Mouse (Mus musculus) limb, embryonic 14.5 days (tissue): Measurements from ENCODE around the gene Celf6. TPM values are rescaled to one million over a fixed set of nuclear protein-coding genes. Genes with fewer than 3 reads are reported as not detected.

Source experiments
- ATAC-seq: fragments of 200-750 bp; cut with Nextera tagmentation; 2 replicates; pipeline ENCODE4 v1.8.0; 2017; ENCODE audit warnings: low read depth, moderate number of reproducible peaks, moderate TSS enrichment; ENCODE audit not compliant: low FRiP score
- DNase-seq: peaks from one replicate; pipeline ENCODE4 v3.0.0-alpha.2; 2015; ENCODE audit warnings: low spot score
- H3K27ac ChIP-seq: fragments of 300-500 bp; sonication (generic); replicated peaks from 2 replicates; pipeline ENCODE4 v1.5.1; 2014; ENCODE audit warnings: low read depth, mild to moderate bottlenecking, low read length, moderate library complexity, mixed read lengths
- H3K27me3 ChIP-seq: fragments of 300-500 bp; sonication (generic); 2 replicates; pipeline ENCODE4 v1.6.1; 2014; ENCODE audit warnings: low read length, mixed read lengths; ENCODE audit not compliant: control insufficient read depth, insufficient read depth
- H3K36me3 ChIP-seq: fragments of 300-500 bp; sonication (generic); 2 replicates; pipeline ENCODE4 v1.6.1; 2014; ENCODE audit warnings: mild to moderate bottlenecking, low read length, moderate library complexity, mixed read lengths; ENCODE audit not compliant: control insufficient read depth, insufficient read depth
- H3K4me1 ChIP-seq: fragments of 300-500 bp; sonication (generic); 2 replicates; pipeline ENCODE4 v1.6.1; 2014; ENCODE audit warnings: antibody characterized with exemption, low read length, mixed read lengths; ENCODE audit not compliant: control insufficient read depth, insufficient read depth
- H3K4me2 ChIP-seq: fragments of 300-500 bp; sonication (generic); replicated peaks from 2 replicates; pipeline ENCODE4 v1.6.1; 2014; ENCODE audit warnings: low read depth, mild to moderate bottlenecking, low read length, moderate library complexity; ENCODE audit not compliant: severe bottlenecking
- H3K4me3 ChIP-seq: fragments of 300-500 bp; sonication (generic); replicated peaks from 2 replicates; pipeline ENCODE4 v1.5.1; 2014; ENCODE audit warnings: low read length
- H3K9ac ChIP-seq: fragments of 300-500 bp; sonication (generic); 2 replicates; pipeline ENCODE4 v1.6.1; 2014; ENCODE audit warnings: mild to moderate bottlenecking, low read depth, low read length, moderate library complexity; ENCODE audit not compliant: severe bottlenecking
- H3K9me3 ChIP-seq: fragments of 300-500 bp; sonication (generic); 2 replicates; pipeline ENCODE4 v1.6.1; 2016; ENCODE audit warnings: low read length; ENCODE audit not compliant: control insufficient read depth
- POLR2A ChIP-seq: fragments of 200-500 bp; IDR thresholded peaks from 2 replicates; pipeline ENCODE4 v1.8.0; 2012; ENCODE audit warnings: inconsistent platforms, mild to moderate bottlenecking, moderate library complexity, borderline replicate concordance; ENCODE audit not compliant: insufficient read depth, insufficient read length; ENCODE audit errors: extremely low read depth
- WGBS: fragments of 180-500 bp; shearing (Covaris S2); extraction: QIAGEN DNeasy Blood & Tissue Kit; methylation state at CpG from one replicate; pipeline ENCODE4 v1.1.7; 2014; 5-methylcytosine and 5-hydroxymethylcytosine counted together
- polyA plus RNA-seq, 2 experiments: library from polyadenylated mRNA; depleted of rRNA in 1 of 2; stranded (reverse) in 1 of 2; unstranded in 1 of 2; fragments of >200 nt; fragmentation: Nextera tagmentation in 1 of 2; extraction: Ambion mirVana in 1 of 2; gene quantifications; 2 replicates each; pipeline versions ENCODE4 v1.2.1 to v1.2.3; 2012 to 2014

Gene Celf6
- polyA plus RNA-seq, 2 experiments = 0.16 TPM; not detected in 1

- no peak for TF ChIP-seq POLR2A
- H3K4me1 ChIP-seq = no peaks in the 10 kb centered on the region
- H3K36me3 ChIP-seq = no peaks in the 10 kb centered on the region
- H3K4me3 ChIP-seq = no peak overlapping the region
- no peak overlapping the region for H3K9ac ChIP-seq
- DNase-seq (no peak), ATAC-seq (no peak)
- H3K4me2 ChIP-seq = no peak overlapping the region
- H3K27me3 ChIP-seq = no peaks in the 10 kb centered on the region
- no peak overlapping the region for H3K27ac ChIP-seq
- 79% methylated on average over 8 of the region's 8 CpGs for WGBS
- H3K9me3 ChIP-seq = no peaks in the 10 kb centered on the region
These were observed 23.9 kb downstream of the Celf6 start for GRCm38 (mm10) chr9:59601661-59602060.

GRCm38 (mm10) chr9:59605967-59606366 is 28.2 kb downstream of the Celf6 start:
- TF ChIP-seq POLR2A = no peak
- Histone ChIP-seq H3K36me3 (no peaks in the 10 kb centered on the region), H3K27me3 (no peaks in the 10 kb centered on the region), H3K4me2 (no peak overlapping the region), H3K9ac (no peak overlapping the region), H3K4me3 (no peak overlapping the region), H3K4me1 (no peaks in the 10 kb centered on the region), H3K9me3 (no peaks in the 10 kb centered on the region), H3K27ac (no peak overlapping the region)
- DNase-seq = no peak
- ATAC-seq = no peak
- WGBS = 44% methylated on average over 6 of the region's 6 CpGs

- no peak overlapping the region for H3K4me2 ChIP-seq
- H3K9ac ChIP-seq = no peak overlapping the region
- DNase-seq (no peak), ATAC-seq (no peak)
- TF ChIP-seq POLR2A = no peak
- no peaks in the 10 kb centered on the region for H3K36me3 ChIP-seq
- no peaks in the 10 kb centered on the region for H3K27me3 ChIP-seq
- H3K9me3 ChIP-seq = no peaks in the 10 kb centered on the region
- no peaks in the 10 kb centered on the region for H3K4me1 ChIP-seq
- 85% methylated on average over 2 of the region's 2 CpGs for WGBS
- H3K4me3 ChIP-seq = no peak overlapping the region
- no peak overlapping the region for H3K27ac ChIP-seq
These were observed 33.2 kb downstream of the Celf6 start for GRCm38 (mm10) chr9:59610950-59611349.

GRCm38 (mm10) chr9:59615797-59616196 is 38.1 kb downstream of the Celf6 start:
- Histone ChIP-seq H3K9ac (no peak overlapping the region), H3K27ac (no peak overlapping the region), H3K9me3 (no peaks in the 10 kb centered on the region), H3K4me1 (peaks cover 12% of the 10 kb centered on the region), H3K36me3 (no peaks in the 10 kb centered on the region), H3K27me3 (no peaks in the 10 kb centered on the region), H3K4me3 (no peak overlapping the region), H3K4me2 (no peak overlapping the region)
- TF ChIP-seq POLR2A = no peak
- no peak for ATAC-seq
- no peak for DNase-seq
- 79% methylated on average over 2 of the region's 2 CpGs for WGBS

- ATAC-seq (peak; percentile 100), DNase-seq (peak; percentile 97)
- peak; percentile 75; the same call in 1 of the 2 replicates for TF ChIP-seq POLR2A
- Histone ChIP-seq H3K27ac (peak within 1 kb of the TSS; percentile 88), H3K4me1 (peaks cover 12% of the 10 kb centered on the region), H3K9me3 (no peaks in the 10 kb centered on the region), H3K4me3 (peak within 1 kb of the TSS; percentile 91), H3K36me3 (no peaks in the 10 kb centered on the region; the same call in 1 of the 2 replicates), H3K9ac (peak within 1 kb of the TSS; percentile 92), H3K4me2 (peak within 1 kb of the TSS; percentile 68), H3K27me3 (no peaks in the 10 kb centered on the region)
- WGBS = 1% methylated on average over 25 of the region's 36 CpGs
These were observed 39.0 kb downstream of the Celf6 start, which contains the start of gene Parp6 for GRCm38 (mm10) chr9:59616622-59617306. Gene Parp6, plus strand, starts transcription at chr9:59617284.
